Mouse (Mus musculus) embryonic facial prominence, embryonic 14.5 days (tissue): ENCODE data around the gene P2ry6. TPM values are rescaled to one million over a fixed set of nuclear protein-coding genes. Genes with fewer than 3 reads are reported as not detected.

Source experiments
- ATAC-seq: fragments of 200-750 bp; cut with Nextera tagmentation; 2 replicates; pipeline ENCODE4 v1.8.0; 2017; ENCODE audit warnings: low read depth, moderate number of reproducible peaks, moderate TSS enrichment
- DNase-seq: peaks from one replicate; pipeline ENCODE4 v3.0.0-alpha.2; 2015; ENCODE audit warnings: low spot score
- H3K27ac ChIP-seq: fragments of 300-500 bp; sonication (generic); replicated peaks from 2 replicates; pipeline ENCODE4 v1.5.1; 2014; ENCODE audit warnings: low read depth, mild to moderate bottlenecking, low read length, moderate library complexity
- H3K27me3 ChIP-seq: fragments of 300-500 bp; sonication (generic); replicated peaks from 2 replicates; pipeline ENCODE4 v1.6.1; 2014; ENCODE audit warnings: low read length; ENCODE audit not compliant: control insufficient read depth, insufficient read depth
- H3K36me3 ChIP-seq: fragments of 300-500 bp; sonication (generic); 2 replicates; pipeline ENCODE4 v1.6.1; 2014; ENCODE audit warnings: low read length, mixed read lengths; ENCODE audit not compliant: control insufficient read depth, insufficient read depth
- H3K4me1 ChIP-seq: fragments of 300-500 bp; sonication (generic); 2 replicates; pipeline ENCODE4 v1.6.1; 2014; ENCODE audit warnings: antibody characterized with exemption, low read length; ENCODE audit not compliant: control insufficient read depth, insufficient read depth
- H3K4me2 ChIP-seq: fragments of 300-500 bp; sonication (generic); 2 replicates; pipeline ENCODE4 v1.6.1; 2014; ENCODE audit warnings: low read depth, mild to moderate bottlenecking, low read length, moderate library complexity, mixed read lengths
- H3K4me3 ChIP-seq: fragments of 300-500 bp; sonication (generic); 2 replicates; pipeline ENCODE4 v1.5.1; 2014; ENCODE audit warnings: low read depth, mild to moderate bottlenecking, low read length
- H3K9ac ChIP-seq: fragments of 300-500 bp; sonication (generic); 2 replicates; pipeline ENCODE4 v1.6.1; 2014; ENCODE audit warnings: low read depth, mild to moderate bottlenecking, low read length, moderate library complexity, mixed read lengths
- H3K9me3 ChIP-seq: fragments of 300-500 bp; sonication (generic); 2 replicates; pipeline ENCODE4 v1.6.1; 2016; ENCODE audit warnings: low read length; ENCODE audit not compliant: control insufficient read depth
- WGBS: fragments of 180-500 bp; shearing (Covaris S2); extraction: QIAGEN DNeasy Blood & Tissue Kit; methylation state at CpG from one replicate; pipeline ENCODE4 v1.1.7; 2014; 5-methylcytosine and 5-hydroxymethylcytosine counted together
- polyA plus RNA-seq: library from polyadenylated mRNA; unstranded; fragments of >200 nt; fragmentation: Nextera tagmentation; extraction: Ambion mirVana; gene quantifications from 2 replicates; pipeline ENCODE4 v1.2.1, GENCODE M21; 2014

The P2ry6 gene
- polyA plus RNA-seq, 1 experiment from 2014 or later, result 7.3 TPM

DNA sequence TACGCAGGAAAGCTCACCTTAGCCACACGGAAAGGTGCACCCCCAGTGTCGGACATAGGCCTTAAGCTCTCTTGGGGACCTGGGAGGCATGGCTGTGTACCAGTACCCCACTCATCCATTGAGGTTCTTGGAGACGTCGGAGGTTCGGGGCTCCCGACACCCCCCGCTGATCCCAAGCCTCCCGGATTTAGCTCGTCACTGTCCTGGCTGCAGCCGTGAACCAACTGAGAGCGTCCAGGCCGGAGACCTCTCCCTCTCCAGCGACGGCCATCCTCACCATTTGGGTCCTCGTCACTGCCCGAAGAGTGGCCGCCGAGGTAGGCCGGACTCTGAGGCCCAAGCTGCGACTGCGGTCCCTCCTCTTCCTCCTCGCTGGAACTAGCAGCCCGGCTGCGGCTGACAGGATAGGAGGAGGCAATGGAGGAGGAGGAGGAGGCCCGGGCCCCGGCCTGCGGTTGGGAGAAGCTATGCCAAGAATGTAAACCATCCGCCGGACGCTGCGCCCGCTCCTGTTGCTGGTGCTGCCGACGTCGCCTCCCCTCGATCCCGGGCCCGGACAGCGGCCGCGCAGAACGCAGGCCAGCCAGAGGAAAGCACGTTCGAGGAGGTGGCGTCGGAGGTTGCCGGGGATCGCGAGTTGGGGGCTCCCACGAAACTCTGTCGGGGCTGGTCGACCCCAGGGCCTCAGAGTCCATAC lies 43.7 kb downstream of the P2ry6 start:
- H3K4me3 ChIP-seq, result peak overlapping the region; percentile 67
- peak overlapping the region; percentile 92 for H3K4me2 ChIP-seq
- no peaks in the 10 kb centered on the region for H3K27me3 ChIP-seq
- peak overlapping the region; percentile 99 for H3K27ac ChIP-seq
- peak; percentile 16 for ATAC-seq
- DNase-seq, result peak; percentile 91
- H3K4me1 ChIP-seq, result peaks cover 49% of the 10 kb centered on the region
- H3K9ac ChIP-seq, result peak overlapping the region; percentile 92
- H3K9me3 ChIP-seq, result no peaks in the 10 kb centered on the region
- peaks cover 7% of the 10 kb centered on the region; the same call in 1 of the 2 replicates for H3K36me3 ChIP-seq
- 4% methylated on average over 24 of the region's 53 CpGs for WGBS

DNA sequence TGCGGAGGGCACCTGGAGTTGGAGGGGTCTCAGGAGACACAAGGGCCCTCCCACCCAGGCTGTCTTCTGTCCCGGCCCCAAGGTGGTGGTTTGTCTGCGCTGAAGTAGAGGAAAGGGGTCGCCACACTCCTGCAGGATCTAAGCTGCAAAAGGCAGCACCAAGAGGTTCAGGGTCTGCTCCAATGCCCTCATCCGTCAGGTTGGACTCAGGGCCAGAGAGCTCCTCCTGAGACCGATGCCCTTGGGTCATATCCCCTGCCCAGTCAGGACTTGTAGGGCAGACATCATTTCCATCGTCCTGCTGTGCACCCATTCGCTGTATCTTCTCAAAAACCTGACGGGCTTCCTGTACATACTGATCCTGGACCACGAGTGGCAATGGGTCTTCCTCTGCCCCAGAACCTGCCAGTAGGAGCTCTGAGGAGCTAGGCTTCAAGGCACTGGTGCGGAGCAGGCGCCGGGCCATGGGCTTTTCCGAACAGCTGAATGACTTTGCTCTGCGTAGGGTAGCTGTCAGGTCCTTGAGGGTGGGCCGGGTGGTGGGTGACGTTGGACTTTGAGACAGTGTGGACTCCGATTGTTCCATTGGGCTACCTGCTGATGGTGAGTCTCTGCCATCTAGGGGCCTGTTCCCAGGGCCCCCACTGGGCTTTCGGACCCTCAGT lies 44.7 kb downstream of the P2ry6 start:
- Histone ChIP-seq H3K36me3 (peaks cover 7% of the 10 kb centered on the region; the same call in 1 of the 2 replicates), H3K9me3 (no peaks in the 10 kb centered on the region), H3K9ac (peak overlapping the region; percentile 92), H3K27me3 (no peaks in the 10 kb centered on the region), H3K4me3 (peak overlapping the region; percentile 67), H3K27ac (no peak overlapping the region), H3K4me2 (peak overlapping the region; percentile 92), H3K4me1 (peaks cover 59% of the 10 kb centered on the region)
- ATAC-seq (no peak), DNase-seq (no peak)
- 66% methylated on average over 19 of the region's 19 CpGs for WGBS

GRCm38 (mm10) chr7:100928456-100928855 lies 46.0 kb downstream of the P2ry6 start:
- Histone ChIP-seq H3K9ac (peak overlapping the region; percentile 92), H3K9me3 (no peaks in the 10 kb centered on the region), H3K4me1 (peaks cover 72% of the 10 kb centered on the region), H3K27me3 (no peaks in the 10 kb centered on the region), H3K4me3 (peak overlapping the region; percentile 67), H3K36me3 (peaks cover 11% of the 10 kb centered on the region; the same call in 1 of the 2 replicates), H3K27ac (no peak overlapping the region), H3K4me2 (peak overlapping the region; percentile 92)
- 31% methylated on average over 9 of the region's 9 CpGs for WGBS
- ATAC-seq (no peak), DNase-seq (no peak)

DNA sequence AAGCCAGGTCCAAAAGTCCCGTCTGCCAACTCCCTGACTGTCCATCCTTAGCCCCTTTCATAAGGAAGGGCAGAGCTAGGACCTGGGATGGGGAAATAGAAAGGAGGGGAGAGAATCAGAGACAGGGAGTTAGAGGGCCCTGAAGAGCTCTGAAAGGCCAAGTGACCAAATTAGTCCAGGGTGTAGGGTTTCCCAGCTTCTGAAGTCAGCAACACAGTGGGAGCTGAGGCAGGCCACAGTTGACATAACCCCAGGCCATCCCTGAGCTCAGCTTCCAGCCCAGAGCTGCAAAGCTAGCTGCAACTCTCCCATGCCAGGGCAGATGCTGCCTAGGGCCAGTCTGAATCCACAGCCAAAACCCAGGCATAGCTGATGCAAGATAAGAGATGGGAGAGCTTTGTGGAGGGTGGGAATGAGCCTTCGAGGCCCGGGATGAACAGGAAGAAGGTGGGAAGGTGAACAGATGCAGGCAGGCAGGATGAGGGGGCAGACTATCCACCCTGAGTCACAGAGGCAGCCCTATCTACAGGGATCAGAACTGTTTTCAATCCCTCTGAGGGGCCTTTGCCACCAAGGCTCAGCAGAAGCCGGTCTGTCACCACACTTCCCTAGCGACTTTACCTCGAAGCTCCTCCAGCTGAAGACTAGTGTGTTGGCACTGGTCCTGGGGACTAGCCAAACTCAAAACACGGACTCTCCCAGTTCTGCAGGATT lies 47.0 kb downstream of the P2ry6 start:
- H3K36me3 ChIP-seq, result peaks cover 20% of the 10 kb centered on the region
- ATAC-seq, result no peak
- 3% methylated on average over 7 of the region's 7 CpGs for WGBS

GRCm38 (mm10) chr7:100926311-100926923 lies 48.0 kb downstream of the P2ry6 start:
- H3K27me3 ChIP-seq, result no peaks in the 10 kb centered on the region
- DNase-seq (no peak), ATAC-seq (no peak)
- no peak overlapping the region; the same call in 1 of the 2 replicates for H3K27ac ChIP-seq
- H3K9me3 ChIP-seq, result no peaks in the 10 kb centered on the region
- 5% methylated on average over 11 of the region's 12 CpGs for WGBS
- peak overlapping the region; percentile 67 for H3K4me3 ChIP-seq
- peak overlapping the region; percentile 92 for H3K4me2 ChIP-seq
- peaks cover 29% of the 10 kb centered on the region for H3K36me3 ChIP-seq
- peaks cover 72% of the 10 kb centered on the region for H3K4me1 ChIP-seq
- peak overlapping the region; percentile 92 for H3K9ac ChIP-seq

More for the DNA sequence above, 47.0 kb downstream of the P2ry6 start:
- no peak for DNase-seq
- no peaks in the 10 kb centered on the region for H3K9me3 ChIP-seq
- H3K4me3 ChIP-seq, result peak overlapping the region; percentile 67
- peaks cover 72% of the 10 kb centered on the region for H3K4me1 ChIP-seq
- peak overlapping the region; percentile 92 for H3K9ac ChIP-seq
- H3K27me3 ChIP-seq, result no peaks in the 10 kb centered on the region
- no peak overlapping the region; the same call in 1 of the 2 replicates for H3K27ac ChIP-seq
- H3K4me2 ChIP-seq, result peak overlapping the region; percentile 92

GRCm38 (mm10) chr7:100924674-100925445 lies 49.6 kb downstream of the P2ry6 start:
- ATAC-seq (no peak), DNase-seq (peak; percentile 45)
- Histone ChIP-seq H3K4me1 (peaks cover 69% of the 10 kb centered on the region), H3K4me3 (peak overlapping the region; percentile 67), H3K4me2 (peak overlapping the region; percentile 92), H3K9ac (peak overlapping the region; percentile 50; the same call in 1 of the 2 replicates), H3K9me3 (no peaks in the 10 kb centered on the region), H3K36me3 (peaks cover 36% of the 10 kb centered on the region), H3K27me3 (no peaks in the 10 kb centered on the region), H3K27ac (no peak overlapping the region)
- WGBS, result 8% methylated on average over 10 of the region's 10 CpGs

- peaks cover 36% of the 10 kb centered on the region for H3K36me3 ChIP-seq
- WGBS, result 80% methylated on average over 5 of the region's 5 CpGs
Measured at GRCm38 (mm10) chr7:100924200-100924599, 50.2 kb downstream of the P2ry6 start.

More at GRCm38 (mm10) chr7:100924200-100924599, 50.2 kb downstream of the P2ry6 start:
- Histone ChIP-seq H3K4me2 (peak overlapping the region; percentile 92), H3K4me1 (peaks cover 69% of the 10 kb centered on the region), H3K9me3 (no peaks in the 10 kb centered on the region), H3K4me3 (peak overlapping the region; percentile 67; the same call in 1 of the 2 replicates), H3K27me3 (no peaks in the 10 kb centered on the region), H3K9ac (0 out of 2 replicates have a peak overlapping the region, but pooled peaks have one; percentile 50), H3K27ac (no peak overlapping the region)
- no peak for DNase-seq
- no peak for ATAC-seq
